Mouse (Mus musculus): ENCODE measurements at regions not wholly inside any gene's neighbourhood (a gene's known extent, or its start where the extent isn't known, plus 50 kb on each side); places are given as distances from the start of the nearest gene placed in this dataset.
A peak's percentile ranks its signal among the peaks of the same experiment; 100 is the strongest.

DNA sequence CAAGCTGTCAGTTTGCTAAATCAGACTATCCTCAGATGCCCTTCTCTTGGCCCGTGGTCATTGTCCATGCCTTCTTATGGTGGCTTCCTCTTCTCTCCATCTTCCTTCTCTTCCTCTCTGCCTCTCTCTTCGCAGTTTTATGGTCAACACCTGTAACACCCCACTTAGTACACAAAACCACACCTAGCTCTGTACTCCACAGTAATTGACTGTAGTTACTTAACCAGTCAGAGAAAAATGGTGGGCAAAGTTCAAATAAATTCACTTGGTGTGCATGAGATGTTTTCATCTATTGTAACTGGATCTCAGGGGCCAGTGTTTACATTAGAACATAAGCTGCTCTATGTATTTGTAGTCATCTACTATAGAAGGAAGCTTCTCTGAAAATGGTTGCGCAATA is 807.8 kb upstream of the Cadm2 start:
- DNase-seq = no peak

- DNase-seq = no peak
Measured at GRCm38 (mm10) chr16:68427522-68427921, 806.8 kb upstream of the Cadm2 start.

DNA sequence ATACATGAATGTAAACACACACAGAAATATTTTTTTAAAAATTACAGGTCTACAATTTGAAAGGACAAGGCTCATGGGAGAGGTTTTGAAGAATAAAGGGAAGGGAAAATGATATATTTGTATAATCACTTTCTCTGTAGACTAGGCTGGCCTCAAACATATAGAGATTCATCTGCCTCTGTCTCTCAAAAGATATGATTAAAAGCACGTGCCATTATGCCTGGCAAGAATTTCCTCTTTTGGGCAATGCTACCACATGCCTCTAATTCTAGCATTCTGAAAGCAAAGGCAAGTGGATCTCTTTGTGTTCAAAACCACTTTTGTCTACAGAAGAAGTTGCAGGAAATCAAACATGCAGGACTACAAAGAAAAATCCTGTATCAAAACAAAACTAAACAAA is 804.6 kb upstream of the Cadm2 start:
- no peak for DNase-seq

DNA sequence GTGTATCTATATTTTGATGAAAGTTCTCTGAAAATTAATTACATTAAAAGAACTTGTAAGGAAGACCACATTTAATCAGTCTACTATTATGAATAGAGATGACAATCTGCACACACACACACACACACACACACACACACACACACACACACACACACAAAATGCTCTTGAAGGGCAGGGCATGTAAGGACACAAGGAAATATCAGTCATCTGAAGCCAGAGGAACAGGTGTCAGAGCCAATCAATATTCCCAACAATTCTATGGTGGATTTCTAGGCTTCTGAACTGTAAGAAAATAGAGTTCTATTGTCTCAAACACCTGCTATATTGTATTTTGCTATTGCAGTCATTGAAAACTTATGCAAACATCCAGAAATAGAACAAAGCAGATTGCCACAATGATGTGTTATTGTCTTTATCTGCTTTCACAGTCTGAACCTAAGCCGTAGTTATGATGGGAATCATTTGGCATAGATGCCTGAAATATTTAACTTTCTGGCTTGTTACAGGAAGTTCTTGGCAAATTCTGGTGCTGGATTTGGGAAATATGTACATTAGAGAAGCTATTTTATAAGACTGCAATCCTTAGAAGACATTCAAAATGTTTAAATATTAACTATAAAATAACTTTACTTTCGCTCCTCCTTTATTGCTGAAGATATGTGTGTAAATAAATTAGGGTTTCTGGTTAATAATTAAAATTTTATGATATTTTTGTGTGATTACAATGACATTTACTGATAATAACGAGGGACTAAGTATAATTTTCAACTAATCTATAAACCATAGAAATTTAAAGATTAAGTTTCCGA is 781.4 kb upstream of the Cadm2 start:
- DNase-seq = no peak

- peak in 1 of 2 experiments; percentile 13 for DNase-seq
Measured at GRCm38 (mm10) chr16:68400591-68400990, 779.9 kb upstream of the Cadm2 start.

GRCm38 (mm10) chr16:68351088-68351487 is 730.4 kb upstream of the Cadm2 start:
- DNase-seq = no peak

- no peak for DNase-seq
Measured at GRCm38 (mm10) chr16:68338970-68339369, 718.3 kb upstream of the Cadm2 start.

Data from cerebellum, adult 18-20 months (tissue).